25 mouse cellular contexts compared by ENCODE assay signal in genomic region chr5:111074050-111074449, GRCm38 (mm10).
DNase-seq lines count a peak whose midpoint lies in the region; ATAC-seq and TF ChIP-seq lines count a peak whose summit lies in the region.
"Had no signal": no experiment of that assay in that cellular context is flagged by ENCODE, and none has a peak within 500 bp of the region (broad histone marks: within the 10 kb centered on the region; RNA-seq: fewer than 3 reads in every experiment).

No protein-coding gene starts in this region.

- no peak for ATAC-seq in forebrain, embryonic 11.5 days (replicated peaks; ENCODE audit: low FRiP score)
- ATAC-seq in liver, postnatal 0 days, result peak; percentile 66
- ATAC-seq in liver, embryonic 11.5 days (replicated peaks; ENCODE audit: low FRiP score), result no peak
- no peak for ATAC-seq in neural tube, embryonic 13.5 days (ENCODE audit: low read depth)
- ATAC-seq: activated CD4-positive, CD25-positive, alpha-beta regulatory T cell, adult 4 months; intestine, embryonic 15.5 days had no signal

- DNase-seq in forebrain, embryonic 11.5 days (ENCODE audit: low spot score), result no peak
- DNase-seq in forebrain, embryonic 10.5 days (ENCODE audit: extremely low spot score, low spot score), result no peak
- DNase-seq in heart, embryonic 10.5 days (ENCODE audit: low spot score), result peak; percentile 19
- DNase-seq in heart, adult 9 months (ENCODE audit: low spot score in 2 of 2), result no peak
- no peak for DNase-seq in liver, postnatal 0 days
- no peak for DNase-seq in liver, embryonic 11.5 days (ENCODE audit: low spot score)
- no peak for DNase-seq in neural tube, embryonic 10.5 days (ENCODE audit: extremely low spot score, low spot score)
- DNase-seq: adrenal gland, adult 8-10 months; cerebellum, adult 2 months; gastrocnemius, postnatal 14 days; kidney, adult 2 months; lung, postnatal 36 days; right cerebral cortex, postnatal 4 days; thymus, adult 18-20 months; thymus, postnatal 25 days had no signal

- no peak overlapping the region for H3K9ac ChIP-seq in forebrain, embryonic 11.5 days (ENCODE audit: low read length)
- H3K9ac ChIP-seq in liver, postnatal 0 days (replicated peaks), result no peak overlapping the region
- H3K9ac ChIP-seq in liver, embryonic 11.5 days (ENCODE audit: low read depth, low read length), result no peak overlapping the region
- H3K9ac ChIP-seq in neural tube, embryonic 13.5 days, result no peak overlapping the region
- H3K9ac ChIP-seq: embryonic facial prominence, embryonic 12.5 days; intestine, embryonic 15.5 days; limb, embryonic 12.5 days had no signal

- no peak for TF ChIP-seq CTCF in liver, postnatal 0 days (IDR thresholded peaks at IDR 0.05; ENCODE audit: low read depth)

- WGBS in forebrain, embryonic 11.5 days, result 56% methylated on average over 7 of the region's 7 CpGs
- WGBS in forebrain, embryonic 10.5 days, result 55% methylated on average over 7 of the region's 7 CpGs
- WGBS in heart, embryonic 10.5 days, result 41% methylated on average over 7 of the region's 7 CpGs
- WGBS in liver, postnatal 0 days (ENCODE audit: insufficient replicate concordance), result 51% methylated on average over 7 of the region's 7 CpGs
- WGBS in liver, embryonic 11.5 days, result 52% methylated on average over 7 of the region's 7 CpGs
- WGBS in neural tube, embryonic 13.5 days, result 30% methylated on average over 7 of the region's 7 CpGs

- no peak overlapping the region for H3K4me2 ChIP-seq in forebrain, embryonic 11.5 days (ENCODE audit: low read depth, low read length, severe bottlenecking)
- no peak overlapping the region; the same call in 1 of the 2 replicates for H3K4me2 ChIP-seq in liver, postnatal 0 days (ENCODE audit: low read depth, low read length)
- H3K4me2 ChIP-seq in liver, embryonic 11.5 days, result no peak overlapping the region
- peak overlapping the region; percentile 24; the same call in 1 of the 2 replicates for H3K4me2 ChIP-seq in neural tube, embryonic 13.5 days
- H3K4me2 ChIP-seq: embryonic facial prominence, embryonic 12.5 days; intestine, embryonic 15.5 days had no signal

- no peaks in the 10 kb centered on the region for H3K36me3 ChIP-seq in forebrain, embryonic 11.5 days (ENCODE audit: control insufficient read depth, insufficient read depth, low read length)
- H3K36me3 ChIP-seq in forebrain, embryonic 10.5 days (replicated peaks), result no peaks in the 10 kb centered on the region
- H3K36me3 ChIP-seq in heart, embryonic 10.5 days, result no peaks in the 10 kb centered on the region; the same call in 1 of the 2 replicates
- no peaks in the 10 kb centered on the region for H3K36me3 ChIP-seq in liver, postnatal 0 days (replicated peaks; ENCODE audit: insufficient read depth, low read length)
- no peaks in the 10 kb centered on the region for H3K36me3 ChIP-seq in liver, embryonic 11.5 days (ENCODE audit: control insufficient read depth, insufficient read depth, low read length)
- no peaks in the 10 kb centered on the region for H3K36me3 ChIP-seq in neural tube, embryonic 13.5 days
- H3K36me3 ChIP-seq: embryonic facial prominence, embryonic 12.5 days; heart, embryonic 12.5 days; intestine, embryonic 15.5 days; limb, embryonic 12.5 days had no signal

- TF ChIP-seq EP300 in liver, postnatal 0 days (IDR thresholded peaks at IDR 0.05; ENCODE audit: low read depth), result no peak; the same call in 1 of the 2 replicates

- no peaks in the 10 kb centered on the region for H3K9me3 ChIP-seq in forebrain, embryonic 11.5 days (ENCODE audit: control insufficient read depth, low read length)
- H3K9me3 ChIP-seq in forebrain, embryonic 10.5 days, result peaks cover 9% of the 10 kb centered on the region; the same call in 1 of the 2 replicates
- no peaks in the 10 kb centered on the region for H3K9me3 ChIP-seq in heart, embryonic 10.5 days
- no peaks in the 10 kb centered on the region for H3K9me3 ChIP-seq in liver, postnatal 0 days (ENCODE audit: low read length)
- H3K9me3 ChIP-seq in liver, embryonic 11.5 days (ENCODE audit: control insufficient read depth, low read length), result no peaks in the 10 kb centered on the region
- H3K9me3 ChIP-seq in neural tube, embryonic 13.5 days, result no peaks in the 10 kb centered on the region
- H3K9me3 ChIP-seq: heart, embryonic 12.5 days; intestine, embryonic 15.5 days; limb, embryonic 12.5 days had no signal

- peaks cover 7% of the 10 kb centered on the region; the same call in 1 of the 2 replicates for H3K4me1 ChIP-seq in forebrain, embryonic 11.5 days (replicated peaks; ENCODE audit: control insufficient read depth, insufficient read depth, low read length)
- H3K4me1 ChIP-seq in forebrain, embryonic 10.5 days, result peaks cover 31% of the 10 kb centered on the region
- H3K4me1 ChIP-seq in heart, embryonic 10.5 days, result peaks cover 14% of the 10 kb centered on the region
- H3K4me1 ChIP-seq in liver, postnatal 0 days (ENCODE audit: insufficient read depth), result peaks cover 3% of the 10 kb centered on the region; the same call in 1 of the 2 replicates
- no peaks in the 10 kb centered on the region for H3K4me1 ChIP-seq in liver, embryonic 11.5 days (replicated peaks; ENCODE audit: control insufficient read depth, insufficient read depth, low read length)
- H3K4me1 ChIP-seq in neural tube, embryonic 13.5 days (replicated peaks), result peaks cover 50% of the 10 kb centered on the region

- no peak overlapping the region for H3K4me3 ChIP-seq in forebrain, embryonic 11.5 days (ENCODE audit: low read depth, low read length)
- no peak overlapping the region for H3K4me3 ChIP-seq in forebrain, embryonic 10.5 days
- H3K4me3 ChIP-seq in heart, embryonic 10.5 days, result no peak overlapping the region
- H3K4me3 ChIP-seq in liver, postnatal 0 days (ENCODE audit: low read depth, low read length), result no peak overlapping the region
- H3K4me3 ChIP-seq in liver, embryonic 11.5 days (ENCODE audit: low read depth, low read length), result no peak overlapping the region
- no peak overlapping the region for H3K4me3 ChIP-seq in neural tube, embryonic 13.5 days
- H3K4me3 ChIP-seq: embryonic facial prominence, embryonic 12.5 days; heart, embryonic 12.5 days; intestine, embryonic 15.5 days; layer of hippocampus, adult 2 months; left cerebral cortex, adult 2 months; limb, embryonic 12.5 days had no signal

- H3K27ac ChIP-seq in forebrain, embryonic 11.5 days (ENCODE audit: low read depth, low read length), result 0 out of 2 replicates have a peak overlapping the region, but pooled peaks have one; percentile 37
- no peak overlapping the region for H3K27ac ChIP-seq in forebrain, embryonic 10.5 days
- no peak overlapping the region for H3K27ac ChIP-seq in heart, embryonic 10.5 days
- H3K27ac ChIP-seq in liver, postnatal 0 days (ENCODE audit: low read depth), result peak overlapping the region; percentile 50
- no peak overlapping the region for H3K27ac ChIP-seq in liver, embryonic 11.5 days (ENCODE audit: low read depth, low read length)
- peak overlapping the region; percentile 49; the same call in 1 of the 2 replicates for H3K27ac ChIP-seq in neural tube, embryonic 13.5 days (replicated peaks)
- H3K27ac ChIP-seq: embryonic facial prominence, embryonic 12.5 days; intestine, embryonic 15.5 days; layer of hippocampus, adult 2 months; left cerebral cortex, adult 2 months; limb, embryonic 12.5 days; stomach, postnatal 0 days had no signal

- H3K27me3 ChIP-seq in forebrain, embryonic 11.5 days (ENCODE audit: control insufficient read depth, insufficient read depth, low read length), result no peaks in the 10 kb centered on the region
- H3K27me3 ChIP-seq in forebrain, embryonic 10.5 days (ENCODE audit: poor library complexity, severe bottlenecking), result no peaks in the 10 kb centered on the region
- H3K27me3 ChIP-seq in heart, embryonic 10.5 days (ENCODE audit: insufficient read depth, poor library complexity, severe bottlenecking), result peaks cover 15% of the 10 kb centered on the region; the same call in 1 of the 2 replicates
- no peaks in the 10 kb centered on the region for H3K27me3 ChIP-seq in liver, postnatal 0 days (ENCODE audit: insufficient read depth, low read length)
- H3K27me3 ChIP-seq in liver, embryonic 11.5 days (replicated peaks; ENCODE audit: control insufficient read depth, insufficient read depth, low read length), result no peaks in the 10 kb centered on the region
- no peaks in the 10 kb centered on the region for H3K27me3 ChIP-seq in neural tube, embryonic 13.5 days
- H3K27me3 ChIP-seq: CH12.LX; embryonic facial prominence, embryonic 12.5 days; intestine, embryonic 15.5 days; limb, embryonic 12.5 days had no signal

Comparison
In these comparisons a context has a peak if more than half of its experiments do, and no peak if none do; other contexts are left out.
1. H3K27ac ChIP-seq: peak in forebrain, embryonic 11.5 days (single experiment), liver, postnatal 0 days (single experiment) and neural tube, embryonic 13.5 days (single experiment); none in forebrain, embryonic 10.5 days (single experiment), heart, embryonic 10.5 days (single experiment) and liver, embryonic 11.5 days (single experiment).